Mouse (Mus musculus): ENCODE data around the gene Arih1.
A peak's percentile ranks its signal among the peaks of the same experiment; 100 is the strongest.

DNA sequence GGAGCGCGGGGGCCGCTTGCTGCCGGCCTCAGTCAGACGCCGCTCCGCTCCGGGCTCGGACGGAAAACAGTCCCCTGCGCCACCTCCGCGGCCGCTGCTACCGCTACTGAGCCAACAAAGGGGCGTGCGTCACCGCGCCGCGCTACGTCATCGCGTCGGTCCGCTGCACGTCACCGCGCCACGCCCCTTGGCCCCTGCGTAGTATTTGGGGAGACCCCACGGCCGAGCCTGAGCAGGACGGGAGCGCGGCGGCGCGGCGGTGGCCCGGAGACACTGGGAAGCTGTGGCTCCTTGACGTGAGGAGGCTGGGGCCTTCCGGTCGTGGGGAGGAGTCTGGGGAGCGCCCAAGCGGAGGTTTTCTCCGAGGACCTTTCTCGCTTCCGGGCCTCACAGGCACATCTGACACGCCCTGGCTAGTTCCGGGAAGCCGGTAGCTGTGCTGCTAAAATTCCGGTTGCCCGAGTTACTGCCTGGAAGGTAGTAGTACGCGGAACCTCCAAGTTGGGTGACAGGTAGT lies at the start of gene Arih1:
- no peak for TF ChIP-seq MAX (IDR thresholded peaks at IDR 0.05; ENCODE audit: low read depth)
- no peak for TF ChIP-seq TCF12 (IDR thresholded peaks at IDR 0.05; ENCODE audit: insufficient read depth, poor library complexity, severe bottlenecking)
- peak; percentile 96 for TF ChIP-seq POLR2A (IDR thresholded peaks at IDR 0.05; ENCODE audit: insufficient read length, low read depth)

Measured in myocyte (in vitro differentiated cells).